Mouse (Mus musculus) stomach, postnatal 0 days (tissue): ENCODE results near the gene Gatc.
"Not testable (repeated sequence)": the region's sequence is repeated elsewhere in the genome, so short reads cannot be mapped to it uniquely, and the experiment has no call there.

Experiments
- CTCF ChIP-seq: IDR thresholded peaks from 2 replicates; pipeline ENCODE4 v1.5.1; 2016; ENCODE audit warnings: antibody characterized with exemption, low read depth, mild to moderate bottlenecking, moderate library complexity
- EP300 ChIP-seq: optimal IDR thresholded peaks from 2 replicates; pipeline ENCODE3; 2016; ENCODE audit warnings: antibody characterized with exemption

DNA sequence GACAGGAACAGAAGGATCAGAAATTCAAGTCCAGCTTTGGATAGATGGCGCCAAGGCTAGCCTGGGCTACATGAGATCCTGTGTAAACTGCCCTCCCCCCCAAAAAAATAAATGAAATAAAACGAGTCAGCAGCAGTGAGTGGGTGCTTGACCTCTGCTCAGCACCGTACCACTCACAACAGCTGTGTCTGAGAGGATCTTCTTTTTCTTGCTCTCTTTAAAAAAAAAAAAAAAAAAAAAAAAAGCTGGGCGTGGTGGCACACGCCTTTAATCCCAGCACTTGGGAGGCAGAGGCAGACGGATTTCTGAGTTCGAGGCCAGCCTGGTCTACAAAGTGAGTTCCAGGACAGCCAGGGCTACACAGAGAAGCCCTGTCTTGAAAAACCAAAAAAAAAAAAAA, 38.8 kb downstream of the Gatc start:
- TF ChIP-seq CTCF, EP300: not testable (repeated sequence)
